Mouse (Mus musculus) MEL (cell line): ENCODE data around the gene Jup.

Experiments used
- BHLHE40 ChIP-seq: IDR thresholded peaks from 2 replicates; pipeline ENCODE4 v1.6.1; 2012; ENCODE audit warnings: low read depth, mild to moderate bottlenecking, inconsistent platforms, low read length, improper control_type of control experiment, borderline replicate concordance
- CHD2 ChIP-seq: IDR thresholded peaks from 2 replicates; pipeline ENCODE4 v1.6.1; 2011; ENCODE audit warnings: low read length, improper control_type of control experiment
- CTCF ChIP-seq, 3 experiments: IDR thresholded peaks in 2 of 3; conservative IDR thresholded peaks in 1 of 3; 2 replicates each; pipeline ENCODE4 v1.5.1; 2011 to 2012; ENCODE audit warnings: low read length in 3 of 3, low read depth in 2 of 3, mild to moderate bottlenecking in 2 of 3, improper control_type of control experiment in 1 of 3, inconsistent platforms in 1 of 3, mixed read lengths in 1 of 3, moderate library complexity in 1 of 3; ENCODE audit not compliant: control insufficient read depth in 1 of 3, insufficient read depth in 1 of 3, poor library complexity in 1 of 3, severe bottlenecking in 1 of 3
- ELF1 ChIP-seq: IDR thresholded peaks from 2 replicates; pipeline ENCODE4 v1.6.1; 2014; ENCODE audit warnings: low read depth, mild to moderate bottlenecking, inconsistent platforms, low read length, improper control_type of control experiment, moderate library complexity
- GATA1 ChIP-seq: IDR thresholded peaks from 2 replicates; pipeline ENCODE4 v1.6.1; 2011; ENCODE audit warnings: low read depth, low read length, improper control_type of control experiment
- POLR2A ChIP-seq, 2 experiments: IDR thresholded peaks; 2 replicates each; pipeline ENCODE4 v1.6.1; 2011 to 2012; ENCODE audit warnings: low read length in 2 of 2, mild to moderate bottlenecking in 2 of 2, control low read depth in 1 of 2, improper control_type of control experiment in 1 of 2, low read depth in 1 of 2, moderate library complexity in 1 of 2; ENCODE audit not compliant: control insufficient read depth in 1 of 2, insufficient read depth in 1 of 2, poor library complexity in 1 of 2
- RCOR1 ChIP-seq: IDR thresholded peaks from 2 replicates; pipeline ENCODE4 v1.6.1; 2012; ENCODE audit warnings: low read depth, mild to moderate bottlenecking, inconsistent platforms, low read length, improper control_type of control experiment
- USF2 ChIP-seq, 2 experiments: IDR thresholded peaks; 2 replicates each; pipeline ENCODE4 v1.6.1; 2011 to 2012; ENCODE audit warnings: improper control_type of control experiment in 2 of 2, low read length in 2 of 2, borderline replicate concordance in 1 of 2, inconsistent platforms in 1 of 2, low read depth in 1 of 2, mild to moderate bottlenecking in 1 of 2; ENCODE audit not compliant: insufficient read depth in 1 of 2
- ZKSCAN1 ChIP-seq: IDR thresholded peaks from 2 replicates; pipeline ENCODE4 v1.6.1; 2012; ENCODE audit warnings: low read depth, mild to moderate bottlenecking, inconsistent platforms, low read length, improper control_type of control experiment, moderate library complexity

GRCm38 (mm10) chr11:100414914-100415822 is 17.6 kb upstream of the Jup start, which contains the start of gene Fkbp10:
- TF ChIP-seq CTCF (IDR thresholded peaks at IDR 0.05 in 2 of 3, conservative IDR thresholded peaks at IDR 0.05 in 1 of 3; ENCODE audit: control insufficient read depth in 1 of 3, insufficient read depth in 1 of 3, low read depth in 2 of 3, low read length in 3 of 3, poor library complexity in 1 of 3, severe bottlenecking in 1 of 3) (no peak), CHD2 (no peak), BHLHE40 (no peak), RCOR1 (no peak), POLR2A (IDR thresholded peaks at IDR 0.05; ENCODE audit: control insufficient read depth in 1 of 2, insufficient read depth in 1 of 2, low read depth in 1 of 2, low read length in 2 of 2, poor library complexity in 1 of 2) (no peak), USF2 (IDR thresholded peaks at IDR 0.05; ENCODE audit: borderline replicate concordance in 1 of 2, insufficient read depth in 1 of 2, low read depth in 1 of 2, low read length in 2 of 2) (no peak), GATA1 (no peak), ELF1 (no peak), ZKSCAN1 (no peak)
